Mouse (Mus musculus): ENCODE data around the gene Pitx3. TPM values are rescaled to one million over a fixed set of nuclear protein-coding genes. Genes with fewer than 3 reads are reported as not detected.
"Not testable (repeated sequence)": the region's sequence is repeated elsewhere in the genome, so short reads cannot be mapped to it uniquely, and the experiment has no call there.

Gene Pitx3
- 0.30 and 0.39 TPM in 2 replicates for polyA plus RNA-seq (2015; fragmentation: Nextera tagmentation; extraction: Ambion mirVana)

GRCm38 (mm10) chr19:46147511-46148371, at the start of gene Pitx3:
Pitx3 (minus strand) TSS chr19:46148326.
- Histone ChIP-seq H3K9ac (peak within 1 kb of the TSS; percentile 27), H3K4me2 (peak within 1 kb of the TSS; percentile 99), H3K4me3 (peak within 1 kb of the TSS; percentile 53), H3K36me3 (no peaks in the 10 kb centered on the region), H3K9me3 (no peaks in the 10 kb centered on the region), H3K27ac (replicated peaks) (no peak within 1 kb of the TSS), H3K27me3 (peaks cover 79% of the 10 kb centered on the region), H3K4me1 (replicated peaks) (peaks cover 20% of the 10 kb centered on the region)
- WGBS: under 1% methylated on average over 47 of the region's 47 CpGs
- no peak for ATAC-seq (ENCODE audit: low FRiP score, low read depth)

GRCm38 (mm10) chr19:46187203-46187602, 39.1 kb upstream of the Pitx3 start:
- ATAC-seq (ENCODE audit: low FRiP score, low read depth): no peak
- Histone ChIP-seq H3K4me2 (no peak overlapping the region), H3K4me1 (replicated peaks) (0 out of 2 replicates have a peak, but pooled peaks cover 2% of the 10 kb centered on the region), H3K4me3 (no peak overlapping the region), H3K27me3 (no peaks in the 10 kb centered on the region), H3K36me3 (peaks cover 7% of the 10 kb centered on the region; the same call in 1 of the 2 replicates), H3K27ac (replicated peaks) (no peak overlapping the region), H3K9me3 (no peaks in the 10 kb centered on the region), H3K9ac (no peak overlapping the region)
- 77% methylated on average over 2 of the region's 2 CpGs for WGBS

DNA sequence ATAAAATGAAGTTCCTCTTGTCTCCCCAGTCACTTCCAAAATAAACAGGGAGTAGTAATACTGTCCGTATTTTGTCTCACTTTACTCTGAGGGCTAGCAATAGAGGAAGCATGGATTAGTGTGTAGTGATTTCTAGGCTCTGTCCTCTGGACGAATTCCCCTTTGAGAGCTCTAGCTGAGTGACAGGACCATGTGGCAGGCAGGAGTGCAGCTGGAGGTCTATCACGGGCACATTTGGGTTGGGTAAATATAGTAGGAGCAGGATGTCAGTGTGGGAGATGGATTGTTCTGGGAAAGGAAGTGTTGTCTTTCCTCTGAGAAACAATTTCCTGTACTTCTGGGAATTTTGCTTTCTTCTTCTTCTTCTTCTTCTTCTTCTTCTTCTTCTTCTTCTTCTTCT, 38.5 kb upstream of the Pitx3 start:
- Histone ChIP-seq H3K4me3 (no peak overlapping the region), H3K27me3 (no peaks in the 10 kb centered on the region), H3K9me3 (no peaks in the 10 kb centered on the region), H3K36me3 (peaks cover 8% of the 10 kb centered on the region; the same call in 1 of the 2 replicates), H3K27ac (replicated peaks) (no peak overlapping the region), H3K4me2 (no peak overlapping the region), H3K4me1 (replicated peaks) (0 out of 2 replicates have a peak, but pooled peaks cover 2% of the 10 kb centered on the region), H3K9ac (no peak overlapping the region)
- WGBS: 55% methylated on average over 3 of the region's 3 CpGs
- ATAC-seq (ENCODE audit: low FRiP score, low read depth): no peak

- Histone ChIP-seq H3K4me3 (no peak overlapping the region), H3K27me3 (no peaks in the 10 kb centered on the region), H3K27ac (replicated peaks) (no peak overlapping the region), H3K9ac (no peak overlapping the region), H3K36me3 (peaks cover 8% of the 10 kb centered on the region; the same call in 1 of the 2 replicates), H3K4me1 (replicated peaks) (0 out of 2 replicates have a peak, but pooled peaks cover 2% of the 10 kb centered on the region), H3K4me2 (no peak overlapping the region), H3K9me3 (no peaks in the 10 kb centered on the region)
- 93% methylated on average over 3 of the region's 3 CpGs for WGBS
- no peak for ATAC-seq (ENCODE audit: low FRiP score, low read depth)
These were observed 34.1 kb upstream of the Pitx3 start for GRCm38 (mm10) chr19:46182241-46182640.

DNA sequence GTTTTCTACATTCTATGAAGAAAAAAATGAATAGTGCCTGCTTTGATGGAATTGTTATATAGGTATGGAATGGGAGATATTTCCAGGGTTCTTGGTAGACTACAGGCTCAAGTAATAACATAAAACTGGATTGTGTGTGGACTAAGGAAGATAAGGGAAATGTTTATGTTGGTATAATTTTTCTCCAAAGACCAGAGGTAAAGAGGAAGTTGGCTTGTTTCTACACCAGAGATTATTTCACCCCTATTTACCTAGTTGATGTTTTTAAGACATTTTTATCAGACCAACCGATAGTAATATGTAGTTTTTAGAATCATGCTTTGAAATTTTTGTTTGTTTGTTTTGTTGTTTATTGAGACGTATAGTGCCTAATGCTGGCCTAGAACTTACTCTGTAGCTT, 32.1 kb upstream of the Pitx3 start:
- no peak for ATAC-seq (ENCODE audit: low FRiP score, low read depth)
- no peak overlapping the region for H3K9ac ChIP-seq
- no peaks in the 10 kb centered on the region for H3K9me3 ChIP-seq
- peaks cover 6% of the 10 kb centered on the region; the same call in 1 of the 2 replicates for H3K4me1 ChIP-seq (replicated peaks)
- WGBS: 93% methylated on average over 2 of the region's 2 CpGs
- H3K4me3 ChIP-seq: no peak overlapping the region
- H3K4me2 ChIP-seq: no peak overlapping the region
- H3K27ac ChIP-seq (replicated peaks): no peak overlapping the region
- no peaks in the 10 kb centered on the region for H3K27me3 ChIP-seq
- H3K36me3 ChIP-seq: peaks cover 8% of the 10 kb centered on the region; the same call in 1 of the 2 replicates

GRCm38 (mm10) chr19:46177046-46177445, 28.9 kb upstream of the Pitx3 start:
- 51% methylated on average over 5 of the region's 5 CpGs for WGBS
- Histone ChIP-seq H3K4me2 (no peak overlapping the region), H3K4me1 (replicated peaks) (peaks cover 6% of the 10 kb centered on the region; the same call in 1 of the 2 replicates), H3K9me3 (no peaks in the 10 kb centered on the region), H3K27me3 (no peaks in the 10 kb centered on the region), H3K27ac (replicated peaks) (no peak overlapping the region), H3K4me3 (no peak overlapping the region), H3K9ac (no peak overlapping the region), H3K36me3 (peaks cover 5% of the 10 kb centered on the region; the same call in 1 of the 2 replicates)
- no peak for ATAC-seq (ENCODE audit: low FRiP score, low read depth)

- no peaks in the 10 kb centered on the region for H3K27me3 ChIP-seq
- no peak overlapping the region for H3K4me2 ChIP-seq
- no peak overlapping the region for H3K27ac ChIP-seq (replicated peaks)
- peaks cover 21% of the 10 kb centered on the region for H3K36me3 ChIP-seq
- no peaks in the 10 kb centered on the region for H3K9me3 ChIP-seq
- no peak for ATAC-seq (ENCODE audit: low FRiP score, low read depth)
- H3K9ac ChIP-seq: no peak overlapping the region
- peaks cover 6% of the 10 kb centered on the region; the same call in 1 of the 2 replicates for H3K4me1 ChIP-seq (replicated peaks)
- no peak overlapping the region for H3K4me3 ChIP-seq
These were observed 27.0 kb upstream of the Pitx3 start for GRCm38 (mm10) chr19:46175173-46175572.

GRCm38 (mm10) chr19:46172541-46172940, 24.4 kb upstream of the Pitx3 start:
- H3K4me2 ChIP-seq: no peak overlapping the region
- H3K9me3 ChIP-seq: no peaks in the 10 kb centered on the region
- H3K36me3 ChIP-seq: peaks cover 21% of the 10 kb centered on the region
- no peak overlapping the region for H3K4me3 ChIP-seq
- no peak for ATAC-seq (ENCODE audit: low FRiP score, low read depth)
- no peaks in the 10 kb centered on the region for H3K27me3 ChIP-seq
- H3K9ac ChIP-seq: no peak overlapping the region
- H3K4me1 ChIP-seq (replicated peaks): peaks cover 4% of the 10 kb centered on the region; the same call in 1 of the 2 replicates
- WGBS: 84% methylated on average over 5 of the region's 5 CpGs
- H3K27ac ChIP-seq (replicated peaks): no peak overlapping the region

- Histone ChIP-seq H3K27me3 (no peaks in the 10 kb centered on the region), H3K27ac (replicated peaks) (no peak overlapping the region), H3K9ac (no peak overlapping the region), H3K36me3 (peaks cover 39% of the 10 kb centered on the region), H3K4me3 (no peak overlapping the region), H3K4me2 (no peak overlapping the region), H3K9me3 (no peaks in the 10 kb centered on the region), H3K4me1 (replicated peaks) (no peaks in the 10 kb centered on the region)
- ATAC-seq (ENCODE audit: low FRiP score, low read depth): no peak
- 58% methylated on average over 1 of the region's 1 CpGs for WGBS
These were observed 21.8 kb upstream of the Pitx3 start for GRCm38 (mm10) chr19:46169913-46170312.

DNA sequence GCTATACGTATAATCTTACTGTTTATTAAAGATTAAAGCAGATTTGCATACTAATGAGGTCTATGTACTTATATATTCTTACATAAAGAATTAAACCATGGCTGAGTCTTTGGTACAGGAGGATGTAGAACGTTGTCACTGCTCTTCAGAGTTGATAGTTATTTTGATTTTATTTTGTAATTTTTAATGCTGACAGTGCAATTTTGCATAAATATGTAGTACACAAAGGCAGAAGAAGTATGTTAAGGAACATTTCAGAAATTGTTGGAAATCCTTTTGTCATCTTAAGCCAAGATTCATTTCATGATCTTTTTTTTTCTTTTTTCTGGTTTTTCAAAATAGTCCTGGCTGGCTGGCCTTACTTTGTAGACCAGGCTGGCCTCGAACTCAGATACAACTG, 21.3 kb upstream of the Pitx3 start:
- H3K27me3 ChIP-seq: no peaks in the 10 kb centered on the region
- no peak overlapping the region for H3K9ac ChIP-seq
- H3K36me3 ChIP-seq: peaks cover 43% of the 10 kb centered on the region
- H3K4me2 ChIP-seq: no peak overlapping the region
- no peaks in the 10 kb centered on the region for H3K4me1 ChIP-seq (replicated peaks)
- no peaks in the 10 kb centered on the region for H3K9me3 ChIP-seq
- 87% methylated on average over 3 of the region's 3 CpGs for WGBS
- ATAC-seq (ENCODE audit: low FRiP score, low read depth): no peak
- no peak overlapping the region for H3K27ac ChIP-seq (replicated peaks)
- H3K4me3 ChIP-seq: no peak overlapping the region

- H3K27ac ChIP-seq (replicated peaks); H3K9me3 ChIP-seq; H3K9ac ChIP-seq; H3K27me3 ChIP-seq; H3K4me3 ChIP-seq; H3K4me2 ChIP-seq; ATAC-seq (ENCODE audit: low FRiP score, low read depth); H3K4me1 ChIP-seq (replicated peaks): not testable (repeated sequence)
- peaks cover 49% of the 10 kb centered on the region for H3K36me3 ChIP-seq
- WGBS: 95% methylated on average over 1 of the region's 2 CpGs
These were observed 19.0 kb upstream of the Pitx3 start for GRCm38 (mm10) chr19:46167169-46167568.

GRCm38 (mm10) chr19:46165950-46166349, 17.8 kb upstream of the Pitx3 start:
- no peaks in the 10 kb centered on the region for H3K27me3 ChIP-seq
- no peak for ATAC-seq (ENCODE audit: low FRiP score, low read depth)
- H3K36me3 ChIP-seq: peaks cover 41% of the 10 kb centered on the region
- no peak overlapping the region for H3K4me3 ChIP-seq
- no peak overlapping the region for H3K27ac ChIP-seq (replicated peaks)
- H3K4me1 ChIP-seq (replicated peaks): no peaks in the 10 kb centered on the region
- 91% methylated on average over 3 of the region's 3 CpGs for WGBS
- H3K4me2 ChIP-seq: no peak overlapping the region
- H3K9me3 ChIP-seq: no peaks in the 10 kb centered on the region
- no peak overlapping the region for H3K9ac ChIP-seq

Data from hindbrain, embryonic 15.5 days (tissue).